22 mouse cellular contexts compared by ENCODE assay signal in the genomic region with DNA sequence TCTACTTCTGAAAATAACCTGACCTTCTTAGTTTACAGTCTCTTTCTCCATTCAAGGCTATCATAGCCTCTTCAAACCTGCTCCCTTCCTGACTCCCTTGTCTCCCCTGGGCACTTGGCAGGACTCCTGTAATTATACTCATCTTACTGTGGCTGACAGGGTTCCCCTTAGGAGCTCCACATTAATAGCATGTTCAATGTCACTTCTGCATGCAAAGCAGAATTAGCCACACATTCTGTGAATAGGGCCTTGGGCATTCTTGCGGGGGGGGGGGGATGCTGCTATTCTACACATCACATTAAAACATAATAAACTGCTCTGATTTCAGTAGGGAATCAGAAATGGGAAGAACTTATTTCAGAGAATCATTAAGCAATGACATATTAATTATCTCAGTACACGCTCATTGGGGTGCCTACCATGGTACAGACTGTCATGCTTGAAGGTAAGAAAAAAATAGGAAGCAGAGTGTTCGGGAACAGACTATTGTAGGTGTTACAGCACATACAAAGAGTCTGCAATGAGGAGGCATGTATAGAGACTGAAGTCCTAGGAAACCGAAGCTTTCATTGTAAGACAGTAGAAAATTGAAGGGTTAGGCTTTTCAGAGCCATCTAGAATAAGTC.
DNase-seq lines count a peak whose midpoint lies in the region; ATAC-seq and TF ChIP-seq lines count a peak whose summit lies in the region.
"Had no signal": no experiment of that assay in that cellular context is flagged by ENCODE, and none has a peak within 500 bp of the region (broad histone marks: within the 10 kb centered on the region; RNA-seq: fewer than 3 reads in every experiment).

No protein-coding gene starts in this region.

- TF ChIP-seq CTCF in hindbrain, postnatal 0 days (IDR thresholded peaks at IDR 0.05; ENCODE audit: low read depth): no peak

- WGBS in hindbrain, embryonic 14.5 days: 65% methylated on average over 4 of the region's 4 CpGs
- 57% methylated on average over 4 of the region's 4 CpGs for WGBS in hindbrain, postnatal 0 days
- 64% methylated on average over 4 of the region's 4 CpGs for WGBS in midbrain, embryonic 15.5 days
- 82% methylated on average over 4 of the region's 4 CpGs for WGBS in midbrain, embryonic 11.5 days
- 55% methylated on average over 4 of the region's 4 CpGs for WGBS in hindbrain, embryonic 15.5 days
- 68% methylated on average over 4 of the region's 4 CpGs for WGBS in midbrain, embryonic 16.5 days

- no peaks in the 10 kb centered on the region for H3K27me3 ChIP-seq in hindbrain, embryonic 14.5 days (ENCODE audit: control insufficient read depth, insufficient read depth, low read length)
- H3K27me3 ChIP-seq in hindbrain, postnatal 0 days (ENCODE audit: insufficient read depth, low read length): no peaks in the 10 kb centered on the region
- H3K27me3 ChIP-seq in midbrain, embryonic 15.5 days (replicated peaks): no peaks in the 10 kb centered on the region
- no peaks in the 10 kb centered on the region for H3K27me3 ChIP-seq in midbrain, embryonic 11.5 days (ENCODE audit: control insufficient read depth, insufficient read depth, low read length)
- H3K27me3 ChIP-seq in hindbrain, embryonic 15.5 days: no peaks in the 10 kb centered on the region
- H3K27me3 ChIP-seq in midbrain, embryonic 16.5 days (ENCODE audit: control insufficient read depth, insufficient read depth, low read depth, low read length): no peaks in the 10 kb centered on the region
- H3K27me3 ChIP-seq: forebrain, embryonic 13.5 days had no signal

- DNase-seq in hindbrain, embryonic 14.5 days (ENCODE audit: low spot score): no peak
- DNase-seq in hindbrain, postnatal 0 days (ENCODE audit: low spot score): no peak
- no peak for DNase-seq in midbrain, embryonic 11.5 days (ENCODE audit: low spot score, missing footprints)
- DNase-seq: adrenal gland, adult 8-10 months; adrenal gland, postnatal 25 days; cerebellum, adult 18-20 months; cerebellum, adult 9-10 months; cerebellum, postnatal 14 days; forebrain, postnatal 0 days; gastrocnemius, adult 2 months; gastrocnemius, postnatal 14 days; heart, adult 11 months had no signal

- H3K4me3 ChIP-seq in hindbrain, embryonic 14.5 days (replicated peaks; ENCODE audit: low read length): no peak overlapping the region
- no peak overlapping the region for H3K4me3 ChIP-seq in hindbrain, postnatal 0 days (ENCODE audit: low read length)
- H3K4me3 ChIP-seq in midbrain, embryonic 15.5 days: no peak overlapping the region
- H3K4me3 ChIP-seq in midbrain, embryonic 11.5 days (ENCODE audit: low read depth, low read length): no peak overlapping the region
- H3K4me3 ChIP-seq in hindbrain, embryonic 15.5 days: no peak overlapping the region
- no peak overlapping the region for H3K4me3 ChIP-seq in midbrain, embryonic 16.5 days (ENCODE audit: low read depth, low read length)
- H3K4me3 ChIP-seq: forebrain, embryonic 10.5 days; forebrain, embryonic 13.5 days; gastrocnemius, adult 2 months had no signal

- H3K36me3 ChIP-seq in hindbrain, embryonic 14.5 days (replicated peaks; ENCODE audit: control insufficient read depth, insufficient read depth): no peaks in the 10 kb centered on the region
- H3K36me3 ChIP-seq in hindbrain, postnatal 0 days (ENCODE audit: insufficient read depth, low read length): no peaks in the 10 kb centered on the region
- no peaks in the 10 kb centered on the region for H3K36me3 ChIP-seq in midbrain, embryonic 15.5 days (replicated peaks)
- H3K36me3 ChIP-seq in midbrain, embryonic 11.5 days (ENCODE audit: control insufficient read depth, insufficient read depth, low read length): no peaks in the 10 kb centered on the region
- no peaks in the 10 kb centered on the region for H3K36me3 ChIP-seq in hindbrain, embryonic 15.5 days
- H3K36me3 ChIP-seq in midbrain, embryonic 16.5 days (ENCODE audit: control insufficient read depth, insufficient read depth, low read length): no peaks in the 10 kb centered on the region
- H3K36me3 ChIP-seq: forebrain, embryonic 10.5 days had no signal

- H3K9me3 ChIP-seq in hindbrain, embryonic 14.5 days (ENCODE audit: control insufficient read depth, low read length): no peaks in the 10 kb centered on the region
- H3K9me3 ChIP-seq in hindbrain, postnatal 0 days (ENCODE audit: low read length): no peaks in the 10 kb centered on the region
- H3K9me3 ChIP-seq in midbrain, embryonic 15.5 days: no peaks in the 10 kb centered on the region
- no peaks in the 10 kb centered on the region for H3K9me3 ChIP-seq in midbrain, embryonic 11.5 days (ENCODE audit: control insufficient read depth, low read length)
- H3K9me3 ChIP-seq in hindbrain, embryonic 15.5 days: no peaks in the 10 kb centered on the region
- no peaks in the 10 kb centered on the region for H3K9me3 ChIP-seq in midbrain, embryonic 16.5 days (replicated peaks; ENCODE audit: control insufficient read depth, low read length, poor library complexity, severe bottlenecking)
- H3K9me3 ChIP-seq: forebrain, embryonic 10.5 days; forebrain, embryonic 13.5 days had no signal

- H3K27ac ChIP-seq in hindbrain, embryonic 14.5 days: 0 out of 2 replicates have a peak overlapping the region, but pooled peaks have one; percentile 14
- H3K27ac ChIP-seq in hindbrain, postnatal 0 days: no peak overlapping the region
- no peak overlapping the region for H3K27ac ChIP-seq in midbrain, embryonic 15.5 days
- H3K27ac ChIP-seq in midbrain, embryonic 11.5 days (ENCODE audit: low read depth, low read length): no peak overlapping the region
- H3K27ac ChIP-seq in hindbrain, embryonic 15.5 days (replicated peaks): no peak overlapping the region
- H3K27ac ChIP-seq in midbrain, embryonic 16.5 days (ENCODE audit: low read length): no peak overlapping the region
- H3K27ac ChIP-seq: forebrain, embryonic 10.5 days; forebrain, embryonic 13.5 days; gastrocnemius, adult 2 months had no signal

- H3K4me2 ChIP-seq in hindbrain, embryonic 14.5 days (replicated peaks): no peak overlapping the region
- H3K4me2 ChIP-seq in hindbrain, postnatal 0 days (ENCODE audit: low read depth, low read length): no peak overlapping the region
- no peak overlapping the region for H3K4me2 ChIP-seq in midbrain, embryonic 15.5 days
- no peak overlapping the region for H3K4me2 ChIP-seq in midbrain, embryonic 11.5 days
- no peak overlapping the region for H3K4me2 ChIP-seq in hindbrain, embryonic 15.5 days
- no peak overlapping the region for H3K4me2 ChIP-seq in midbrain, embryonic 16.5 days (ENCODE audit: low read length)
- H3K4me2 ChIP-seq: forebrain, embryonic 13.5 days; heart, embryonic 11.5 days had no signal

- H3K4me1 ChIP-seq in hindbrain, embryonic 14.5 days (replicated peaks; ENCODE audit: control insufficient read depth, insufficient read depth, low read length): no peaks in the 10 kb centered on the region
- no peaks in the 10 kb centered on the region for H3K4me1 ChIP-seq in hindbrain, postnatal 0 days (ENCODE audit: insufficient read depth, low read length)
- H3K4me1 ChIP-seq in midbrain, embryonic 15.5 days: no peaks in the 10 kb centered on the region
- no peaks in the 10 kb centered on the region for H3K4me1 ChIP-seq in midbrain, embryonic 11.5 days (ENCODE audit: control insufficient read depth, insufficient read depth, low read length)
- H3K4me1 ChIP-seq in hindbrain, embryonic 15.5 days (replicated peaks): no peaks in the 10 kb centered on the region
- peaks cover 3% of the 10 kb centered on the region; the same call in 1 of the 2 replicates for H3K4me1 ChIP-seq in midbrain, embryonic 16.5 days (ENCODE audit: control insufficient read depth, insufficient read depth, low read length)
- H3K4me1 ChIP-seq: forebrain, embryonic 10.5 days; forebrain, embryonic 13.5 days had no signal

- ATAC-seq in hindbrain, embryonic 14.5 days (ENCODE audit: low FRiP score): peak; percentile 76; the same call in 1 of the 2 replicates
- no peak for ATAC-seq in hindbrain, postnatal 0 days
- peak; percentile 56; the same call in 1 of the 2 replicates for ATAC-seq in midbrain, embryonic 15.5 days (replicated peaks)
- ATAC-seq in midbrain, embryonic 11.5 days (ENCODE audit: low FRiP score): no peak
- ATAC-seq in hindbrain, embryonic 15.5 days (ENCODE audit: low FRiP score, low read depth): 0 out of 2 replicates have a peak, but pooled peaks have one; percentile 42
- ATAC-seq in midbrain, embryonic 16.5 days: peak; percentile 70; the same call in 1 of the 2 replicates
- ATAC-seq in CD4-positive, CD25-positive, alpha-beta regulatory T cell, adult 4 months: no peak
- ATAC-seq: activated CD4-positive, CD25-positive, alpha-beta regulatory T cell, adult 4 months; forebrain, embryonic 13.5 days; forebrain, postnatal 0 days; inflammation-experienced regulatory T-cells, adult 6 months; intestine, embryonic 16.5 days had no signal

- no peak overlapping the region for H3K9ac ChIP-seq in hindbrain, embryonic 14.5 days
- no peak overlapping the region for H3K9ac ChIP-seq in hindbrain, postnatal 0 days (replicated peaks; ENCODE audit: low read length)
- no peak overlapping the region for H3K9ac ChIP-seq in midbrain, embryonic 15.5 days
- no peak overlapping the region for H3K9ac ChIP-seq in midbrain, embryonic 11.5 days (ENCODE audit: low read length)
- no peak overlapping the region for H3K9ac ChIP-seq in hindbrain, embryonic 15.5 days
- H3K9ac ChIP-seq in midbrain, embryonic 16.5 days (ENCODE audit: low read depth, low read length): no peak overlapping the region
- H3K9ac ChIP-seq: forebrain, embryonic 13.5 days; forebrain, postnatal 0 days had no signal

Comparison
In these comparisons a context has a peak if more than half of its experiments do, and no peak if none do; other contexts are left out.
1. ATAC-seq: peak in hindbrain, embryonic 14.5 days (single experiment), midbrain, embryonic 15.5 days (single experiment), hindbrain, embryonic 15.5 days (single experiment) and midbrain, embryonic 16.5 days (single experiment); none in hindbrain, postnatal 0 days (single experiment), midbrain, embryonic 11.5 days (single experiment) and CD4-positive, CD25-positive, alpha-beta regulatory T cell, adult 4 months (single experiment).